Mouse (Mus musculus): ENCODE results near the gene Lpar1.

- TF ChIP-seq HCFC1 (IDR thresholded peaks at IDR 0.05; ENCODE audit: borderline replicate concordance, insufficient read depth, low read length) = no peak
- no peak for TF ChIP-seq ZC3H11A (IDR thresholded peaks at IDR 0.05; ENCODE audit: borderline replicate concordance, low read depth, low read length)
- TF ChIP-seq ZNF384 (IDR thresholded peaks at IDR 0.05; ENCODE audit: low read depth, low read length) = no peak
These were observed 55.0 kb downstream of the Lpar1 start for GRCm38 (mm10) chr4:58498734-58499133.

Measured in ES-E14 (cell line).